Mouse (Mus musculus): Measurements from ENCODE around the gene Capn12. TPM values are rescaled to one million over a fixed set of nuclear protein-coding genes. Genes with fewer than 3 reads are reported as not detected.

The Capn12 gene
- polyA plus RNA-seq, 1 experiment from 2014 or later: 0.42 TPM

Other genes starting within 250 kb of the Capn12 start
- gene Fbxo27, start 188.6 kb upstream of the Capn12 start, polyA plus RNA-seq (2014; fragmentation: Nextera tagmentation; extraction: Ambion mirVana): 3.8 TPM in 2 replicates
- 5.8 and 6.0 TPM in 2 replicates for gene Fbxo17, start 164.6 kb upstream of the Capn12 start, polyA plus RNA-seq (2014; fragmentation: Nextera tagmentation; extraction: Ambion mirVana)
- gene Mrps12, start 139.6 kb upstream of the Capn12 start, polyA plus RNA-seq (2014; fragmentation: Nextera tagmentation; extraction: Ambion mirVana): 127 and 135 TPM in 2 replicates
- 25.9 and 27.7 TPM in 2 replicates for gene Sars2, start 139.4 kb upstream of the Capn12 start, polyA plus RNA-seq (2014; fragmentation: Nextera tagmentation; extraction: Ambion mirVana)
- not detected in 2 replicates for gene Ccer2, start 125.2 kb upstream of the Capn12 start, polyA plus RNA-seq (2014; fragmentation: Nextera tagmentation; extraction: Ambion mirVana)
- gene Sirt2, start 114.7 kb upstream of the Capn12 start, polyA plus RNA-seq (2014; fragmentation: Nextera tagmentation; extraction: Ambion mirVana): 66.2 and 76.5 TPM in 2 replicates
- gene Nfkbib, start 113.9 kb upstream of the Capn12 start, polyA plus RNA-seq (2014; fragmentation: Nextera tagmentation; extraction: Ambion mirVana): 39.0 and 43.9 TPM in 2 replicates
- 1.9 and 2.5 TPM in 2 replicates for gene Rinl, start 92.5 kb upstream of the Capn12 start, polyA plus RNA-seq (2014; fragmentation: Nextera tagmentation; extraction: Ambion mirVana)
- gene Hnrnpl, start 72.9 kb upstream of the Capn12 start, polyA plus RNA-seq (2014; fragmentation: Nextera tagmentation; extraction: Ambion mirVana): 331 and 342 TPM in 2 replicates
- gene Ech1, start 56.2 kb upstream of the Capn12 start, polyA plus RNA-seq (2014; fragmentation: Nextera tagmentation; extraction: Ambion mirVana): 80.5 and 81.7 TPM in 2 replicates
- gene Lgals4, start 47.6 kb upstream of the Capn12 start, polyA plus RNA-seq (2014; fragmentation: Nextera tagmentation; extraction: Ambion mirVana): 1.3 and 1.7 TPM in 2 replicates
- gene Lgals7, start 17.6 kb upstream of the Capn12 start, polyA plus RNA-seq (2014; fragmentation: Nextera tagmentation; extraction: Ambion mirVana): 0.97 and 1.4 TPM in 2 replicates
- gene Actn4, start 80.9 kb downstream of the Capn12 start, polyA plus RNA-seq (2014; fragmentation: Nextera tagmentation; extraction: Ambion mirVana): 141 and 144 TPM in 2 replicates
- gene Eif3k, start 100.4 kb downstream of the Capn12 start, polyA plus RNA-seq (2014; fragmentation: Nextera tagmentation; extraction: Ambion mirVana): 392 and 400 TPM in 2 replicates
- gene Map4k1, start 100.6 kb downstream of the Capn12 start, polyA plus RNA-seq (2014; fragmentation: Nextera tagmentation; extraction: Ambion mirVana): 4.1 and 5.5 TPM in 2 replicates
- gene Ryr1, start 243.8 kb downstream of the Capn12 start, polyA plus RNA-seq (2014; fragmentation: Nextera tagmentation; extraction: Ambion mirVana): 0.30 and 0.55 TPM in 2 replicates

Data from midbrain, embryonic 11.5 days (tissue).